Mouse (Mus musculus) lung, embryonic 14.5 days (tissue): ENCODE results near the gene Gm20715. TPM values are rescaled to one million over a fixed set of nuclear protein-coding genes. Genes with fewer than 3 reads are reported as not detected.

ENCODE experiments used
- ATAC-seq: fragments of 200-750 bp; cut with Nextera tagmentation; 2 replicates; pipeline ENCODE4 v1.8.0; 2017; ENCODE audit warnings: mild to moderate bottlenecking, moderate TSS enrichment, moderate library complexity; ENCODE audit not compliant: insufficient read depth
- DNase-seq: peaks from one replicate; pipeline ENCODE4 v3.0.0-alpha.2; 2015
- H3K27ac ChIP-seq: fragments of 300-500 bp; sonication (generic); 2 replicates; pipeline ENCODE4 v1.5.1; 2014; ENCODE audit warnings: low read depth, mild to moderate bottlenecking, moderate library complexity
- H3K27me3 ChIP-seq: fragments of 300-500 bp; sonication (generic); 2 replicates; pipeline ENCODE4 v1.6.1; 2014; ENCODE audit warnings: low read length, control low read depth; ENCODE audit not compliant: insufficient read depth
- H3K36me3 ChIP-seq: fragments of 300-500 bp; sonication (generic); 2 replicates; pipeline ENCODE4 v1.6.1; 2014; ENCODE audit warnings: control low read depth; ENCODE audit not compliant: insufficient read depth
- H3K4me1 ChIP-seq: fragments of 300-500 bp; sonication (generic); 2 replicates; pipeline ENCODE4 v1.6.1; 2014; ENCODE audit warnings: antibody characterized with exemption, control low read depth; ENCODE audit not compliant: insufficient read depth
- H3K4me2 ChIP-seq: fragments of 300-500 bp; sonication (generic); 2 replicates; pipeline ENCODE4 v1.6.1; 2014; ENCODE audit warnings: mild to moderate bottlenecking
- H3K4me3 ChIP-seq: fragments of 300-500 bp; sonication (generic); 2 replicates; pipeline ENCODE4 v1.5.1; 2014; ENCODE audit warnings: low read depth, low read length
- H3K9ac ChIP-seq: fragments of 300-500 bp; sonication (generic); 2 replicates; pipeline ENCODE4 v1.6.1; 2014
- H3K9me3 ChIP-seq: fragments of 300-500 bp; sonication (generic); 2 replicates; pipeline ENCODE4 v1.6.1; 2016; ENCODE audit warnings: low read depth, low read length, control low read depth
- CTCF ChIP-seq: IDR thresholded peaks from 2 replicates; pipeline ENCODE4 v1.5.1; 2016; ENCODE audit warnings: antibody characterized with exemption, low read depth
- WGBS: fragments of 180-500 bp; shearing (Covaris S2); extraction: QIAGEN DNeasy Blood & Tissue Kit; methylation state at CpG from one replicate; pipeline ENCODE4 v1.1.7; 2014; 5-methylcytosine and 5-hydroxymethylcytosine counted together
- polyA plus RNA-seq: library from polyadenylated mRNA; unstranded; fragments of >200 nt; fragmentation: Nextera tagmentation; extraction: Ambion mirVana; gene quantifications from 2 replicates; pipeline ENCODE4 v1.2.1, GENCODE M21; 2014

The Gm20715 gene
- polyA plus RNA-seq, 1 experiment from 2014 or later = not detected

DNA sequence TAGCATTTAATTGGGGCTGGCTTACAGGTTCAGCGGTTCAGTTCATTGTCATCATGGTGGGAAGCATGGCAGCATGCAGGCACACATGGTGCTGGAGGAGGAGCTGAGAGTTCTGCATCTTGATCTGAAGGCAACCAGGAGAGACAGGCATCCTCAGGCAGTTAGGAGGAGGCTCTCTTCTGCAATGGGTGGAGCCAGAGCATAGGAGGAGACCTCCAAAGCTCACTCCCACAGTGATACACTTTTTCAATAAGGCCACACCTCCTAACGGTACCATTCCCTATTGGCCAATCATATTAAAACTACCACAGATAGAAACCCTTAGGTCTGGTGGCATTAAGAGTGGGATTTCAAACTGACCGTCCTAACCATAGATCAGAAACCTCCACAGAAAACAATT is 40.6 kb upstream of the Gm20715 start:
- H3K4me1 ChIP-seq = no peaks in the 10 kb centered on the region
- no peak overlapping the region for H3K9ac ChIP-seq
- H3K4me3 ChIP-seq = no peak overlapping the region
- 81% methylated on average over 3 of the region's 3 CpGs for WGBS
- H3K27ac ChIP-seq = no peak overlapping the region
- H3K9me3 ChIP-seq = no peaks in the 10 kb centered on the region
- ATAC-seq (no peak), DNase-seq (no peak)
- no peaks in the 10 kb centered on the region for H3K36me3 ChIP-seq
- TF ChIP-seq CTCF = no peak
- no peaks in the 10 kb centered on the region for H3K27me3 ChIP-seq
- no peak overlapping the region for H3K4me2 ChIP-seq

GRCm38 (mm10) chr7:6372993-6373392 is 37.1 kb upstream of the Gm20715 start:
- no peaks in the 10 kb centered on the region for H3K9me3 ChIP-seq
- no peaks in the 10 kb centered on the region for H3K27me3 ChIP-seq
- TF ChIP-seq CTCF = no peak
- H3K36me3 ChIP-seq = no peaks in the 10 kb centered on the region
- no peaks in the 10 kb centered on the region for H3K4me1 ChIP-seq
- no peak overlapping the region for H3K27ac ChIP-seq
- WGBS = 83% methylated on average over 3 of the region's 3 CpGs
- no peak overlapping the region for H3K4me3 ChIP-seq
- no peak for ATAC-seq
- H3K9ac ChIP-seq = no peak overlapping the region
- DNase-seq = no peak
- H3K4me2 ChIP-seq = no peak overlapping the region

DNA sequence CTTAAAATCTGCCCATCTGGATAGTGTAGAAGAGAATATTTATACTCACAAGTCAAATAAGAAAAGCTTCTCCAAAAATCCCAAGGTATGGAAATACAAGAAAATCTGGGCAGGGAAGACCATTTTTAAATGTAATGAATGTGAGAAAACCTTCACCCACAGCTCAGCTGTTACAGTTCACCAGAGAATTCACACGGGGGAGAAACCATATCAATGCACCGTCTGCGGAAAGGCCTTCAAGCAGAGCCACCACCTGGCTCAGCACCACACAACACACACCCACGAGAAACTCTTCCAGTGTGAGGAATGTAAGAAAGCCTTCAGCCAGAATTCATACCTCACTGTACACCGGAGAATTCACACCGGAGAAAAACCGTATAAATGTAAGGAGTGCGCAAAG is 31.6 kb upstream of the Gm20715 start:
- ATAC-seq = no peak
- Histone ChIP-seq H3K4me1 (0 out of 2 replicates have a peak, but pooled peaks cover 2% of the 10 kb centered on the region), H3K27ac (no peak overlapping the region), H3K9me3 (no peaks in the 10 kb centered on the region), H3K4me3 (no peak overlapping the region), H3K36me3 (no peaks in the 10 kb centered on the region), H3K9ac (no peak overlapping the region), H3K27me3 (no peaks in the 10 kb centered on the region), H3K4me2 (no peak overlapping the region)
- WGBS = 84% methylated on average over 8 of the region's 8 CpGs
- no peak for TF ChIP-seq CTCF
- DNase-seq = no peak

- H3K27me3 ChIP-seq = no peaks in the 10 kb centered on the region
- H3K27ac ChIP-seq = no peak overlapping the region
- peak; percentile 21; the same call in 1 of the 2 replicates for TF ChIP-seq CTCF
- no peaks in the 10 kb centered on the region for H3K9me3 ChIP-seq
- 0 out of 2 replicates have a peak, but pooled peaks cover 7% of the 10 kb centered on the region for H3K4me1 ChIP-seq
- ATAC-seq = no peak
- H3K36me3 ChIP-seq = no peaks in the 10 kb centered on the region
- H3K4me3 ChIP-seq = no peak overlapping the region
- H3K4me2 ChIP-seq = no peak overlapping the region
- WGBS = 86% methylated on average over 2 of the region's 2 CpGs
- DNase-seq = no peak
- no peak overlapping the region for H3K9ac ChIP-seq
These were observed 28.6 kb upstream of the Gm20715 start for GRCm38 (mm10) chr7:6381431-6381830.

GRCm38 (mm10) chr7:6383044-6383455 is 27.0 kb upstream of the Gm20715 start, which contains the start of gene Zfp28:
Zfp28 (plus strand) TSS chr7:6383295.
- TF ChIP-seq CTCF = peak; percentile 51
- Histone ChIP-seq H3K4me2 (peak within 1 kb of the TSS; percentile 84), H3K36me3 (no peaks in the 10 kb centered on the region), H3K9me3 (no peaks in the 10 kb centered on the region), H3K4me1 (0 out of 2 replicates have a peak, but pooled peaks cover 7% of the 10 kb centered on the region), H3K9ac (peak within 1 kb of the TSS; percentile 64), H3K27ac (no peak within 1 kb of the TSS; the same call in 1 of the 2 replicates), H3K27me3 (no peaks in the 10 kb centered on the region), H3K4me3 (peak within 1 kb of the TSS; percentile 62)
- DNase-seq (peak; percentile 98), ATAC-seq (peak; percentile 98)
- WGBS = under 1% methylated on average over 28 of the region's 28 CpGs

DNA sequence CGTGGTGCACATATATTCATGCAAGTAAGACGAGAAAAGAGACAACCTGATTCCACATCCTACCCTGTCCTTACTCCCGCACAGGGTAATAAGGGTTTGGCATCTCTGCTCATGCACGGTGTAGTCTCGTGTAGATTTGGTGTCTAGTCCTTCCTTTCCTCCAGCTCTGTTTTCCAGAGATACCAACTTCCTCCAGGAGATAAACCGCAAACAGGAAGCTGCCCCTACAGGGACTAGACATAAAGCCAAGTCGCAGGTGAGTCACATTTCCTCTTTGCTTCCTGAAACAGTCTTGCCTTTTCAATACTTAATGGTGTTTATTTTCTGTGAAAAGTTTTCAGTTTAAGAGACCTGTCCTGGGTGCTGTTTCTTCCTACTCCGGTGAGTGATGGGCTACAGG is 26.1 kb upstream of the Gm20715 start:
- Histone ChIP-seq H3K4me1 (0 out of 2 replicates have a peak, but pooled peaks cover 7% of the 10 kb centered on the region), H3K27ac (no peak overlapping the region), H3K9ac (peak overlapping the region; percentile 64; the same call in 1 of the 2 replicates), H3K9me3 (no peaks in the 10 kb centered on the region), H3K4me3 (peak overlapping the region; percentile 62), H3K4me2 (peak overlapping the region; percentile 84), H3K27me3 (no peaks in the 10 kb centered on the region), H3K36me3 (no peaks in the 10 kb centered on the region)
- no peak for TF ChIP-seq CTCF
- WGBS = 62% methylated on average over 8 of the region's 8 CpGs
- ATAC-seq (peak; percentile 5; the same call in 1 of the 2 replicates), DNase-seq (no peak)

DNA sequence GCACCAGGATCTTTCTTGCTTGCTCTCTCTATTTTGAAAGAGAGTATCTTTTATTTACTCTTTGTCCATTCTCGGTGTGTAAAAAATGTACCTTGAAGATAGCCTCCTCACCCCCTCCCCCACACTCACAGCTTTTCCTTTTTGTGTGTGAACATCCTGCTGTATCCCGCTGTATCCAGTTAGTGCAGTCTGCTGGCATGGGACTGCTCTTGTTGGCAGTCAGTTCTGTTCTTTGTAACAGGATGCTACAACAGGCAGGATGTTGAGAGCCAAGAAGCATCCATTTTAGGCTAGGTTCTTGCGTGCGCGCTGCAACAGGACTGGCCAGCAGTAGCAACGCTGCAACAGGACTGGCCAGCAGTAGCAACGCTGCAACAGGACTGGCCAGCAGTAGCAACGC is 23.1 kb upstream of the Gm20715 start:
- 92% methylated on average over 8 of the region's 8 CpGs for WGBS

More for the DNA sequence above, 23.1 kb upstream of the Gm20715 start:
- Histone ChIP-seq H3K4me3 (no peak overlapping the region), H3K9ac (no peak overlapping the region), H3K4me2 (no peak overlapping the region), H3K9me3 (no peaks in the 10 kb centered on the region), H3K27me3 (no peaks in the 10 kb centered on the region), H3K27ac (no peak overlapping the region), H3K4me1 (0 out of 2 replicates have a peak, but pooled peaks cover 7% of the 10 kb centered on the region), H3K36me3 (peaks cover 16% of the 10 kb centered on the region; the same call in 1 of the 2 replicates)
- DNase-seq (peak; percentile 4), ATAC-seq (no peak)
- TF ChIP-seq CTCF = no peak
